ENCODE assay signal across 9 mouse cellular contexts in genomic region chr16:33885021-33885471, GRCm38 (mm10). TPM values are rescaled to one million over a fixed set of nuclear protein-coding genes. Genes with fewer than 3 reads are reported as not detected.
DNase-seq lines count a peak whose midpoint lies in the region; ATAC-seq and TF ChIP-seq lines count a peak whose summit lies in the region.
"Had no signal": no experiment of that assay in that cellular context is flagged by ENCODE, and none has a peak within 500 bp of the region (broad histone marks: within the 10 kb centered on the region; RNA-seq: fewer than 3 reads in every experiment).

No protein-coding gene starts in this region.

- no peak for TF ChIP-seq EP300 in CH12.LX (IDR thresholded peaks at IDR 0.05; ENCODE audit: low read length)

- in situ Hi-C loops in CH12.LX (cut with MboI; ENCODE audit: low pct_ligation_motif_present, low pct_unique_long_range_greater_than_20kb, low sequenced_read_pairs): no loop called here

- H3K36me3 ChIP-seq in heart, embryonic 11.5 days (ENCODE audit: control insufficient read depth, insufficient read depth, low read length): no peaks in the 10 kb centered on the region
- H3K36me3 ChIP-seq in CH12.LX (replicated peaks in 1 of 2; ENCODE audit: control insufficient read depth in 1 of 2, insufficient read depth in 1 of 2, low read length in 1 of 2): no peaks in the 10 kb centered on the region
- H3K36me3 ChIP-seq in embryonic facial prominence, embryonic 14.5 days (ENCODE audit: control insufficient read depth, insufficient read depth, low read length): peaks cover 13% of the 10 kb centered on the region; the same call in 1 of the 2 replicates
- H3K36me3 ChIP-seq in hindbrain, embryonic 16.5 days (ENCODE audit: control insufficient read depth, insufficient read depth, low read length): no peaks in the 10 kb centered on the region
- peaks cover 26% of the 10 kb centered on the region for H3K36me3 ChIP-seq in limb, embryonic 10.5 days
- H3K36me3 ChIP-seq: liver, embryonic 15.5 days had no signal

- no peak for TF ChIP-seq CTCF in CH12.LX (conservative IDR thresholded peaks at IDR 0.05 in 1 of 2, IDR thresholded peaks at IDR 0.05 in 1 of 2; ENCODE audit: low read depth in 2 of 2, low read length in 2 of 2)

- dilution Hi-C loops in CH12.LX (cut with MboI; ENCODE audit: extremely low pct_ligation_motif_present, extremely low pct_unique_long_range_greater_than_20kb, low sequenced_read_pairs): no loop called here

- peaks cover 35% of the 10 kb centered on the region for H3K4me1 ChIP-seq in heart, embryonic 11.5 days (ENCODE audit: control insufficient read depth, insufficient read depth, low read length)
- H3K4me1 ChIP-seq in CH12.LX (ENCODE audit: control insufficient read depth in 1 of 2, insufficient read depth in 2 of 2): peaks cover 0 to 5% of the 10 kb centered on the region in 2 experiments; a peak in 1 of 4 replicates
- peaks cover 63% of the 10 kb centered on the region for H3K4me1 ChIP-seq in embryonic facial prominence, embryonic 14.5 days (ENCODE audit: control insufficient read depth, insufficient read depth, low read length)
- H3K4me1 ChIP-seq in hindbrain, embryonic 16.5 days (ENCODE audit: control insufficient read depth, insufficient read depth, low read depth, low read length): peaks cover 16% of the 10 kb centered on the region
- H3K4me1 ChIP-seq in limb, embryonic 10.5 days: peaks cover 34% of the 10 kb centered on the region

- H3K27ac ChIP-seq in heart, embryonic 11.5 days (ENCODE audit: low read depth, low read length): no peak overlapping the region
- H3K27ac ChIP-seq in CH12.LX (ENCODE audit: insufficient read depth, low read depth): no peak overlapping the region
- H3K27ac ChIP-seq in embryonic facial prominence, embryonic 14.5 days (replicated peaks; ENCODE audit: low read depth, low read length): peak overlapping the region; percentile 84
- H3K27ac ChIP-seq in hindbrain, embryonic 16.5 days (ENCODE audit: low read depth, low read length): no peak overlapping the region
- no peak overlapping the region for H3K27ac ChIP-seq in limb, embryonic 10.5 days

- ATAC-seq in heart, embryonic 11.5 days (replicated peaks; ENCODE audit: insufficient number of reproducible peaks, low FRiP score, low TSS enrichment): no peak
- ATAC-seq in embryonic facial prominence, embryonic 14.5 days (ENCODE audit: low read depth): no peak
- ATAC-seq in hindbrain, embryonic 16.5 days: no peak

- H3K27me3 ChIP-seq in heart, embryonic 11.5 days (ENCODE audit: control insufficient read depth, insufficient read depth, low read length): no peaks in the 10 kb centered on the region
- H3K27me3 ChIP-seq in CH12.LX (replicated peaks): no peaks in the 10 kb centered on the region
- no peaks in the 10 kb centered on the region for H3K27me3 ChIP-seq in embryonic facial prominence, embryonic 14.5 days (replicated peaks; ENCODE audit: control insufficient read depth, insufficient read depth, low read length)
- no peaks in the 10 kb centered on the region for H3K27me3 ChIP-seq in hindbrain, embryonic 16.5 days (replicated peaks; ENCODE audit: control insufficient read depth, insufficient read depth, low read length)
- no peaks in the 10 kb centered on the region for H3K27me3 ChIP-seq in limb, embryonic 10.5 days (ENCODE audit: low read depth, poor library complexity, severe bottlenecking)
- H3K27me3 ChIP-seq: liver, embryonic 15.5 days had no signal

- no peak for TF ChIP-seq POLR2A in CH12.LX (IDR thresholded peaks at IDR 0.05; ENCODE audit: low read depth, low read length)

- no peak overlapping the region for H3K4me3 ChIP-seq in heart, embryonic 11.5 days (ENCODE audit: low read depth, low read length)
- H3K4me3 ChIP-seq in CH12.LX (replicated peaks in 1 of 3; ENCODE audit: low read depth in 2 of 3, low read length in 2 of 3, poor library complexity in 1 of 3): no peak overlapping the region
- H3K4me3 ChIP-seq in embryonic facial prominence, embryonic 14.5 days (ENCODE audit: low read depth, low read length): no peak overlapping the region
- no peak overlapping the region for H3K4me3 ChIP-seq in hindbrain, embryonic 16.5 days (ENCODE audit: low read length)
- no peak overlapping the region for H3K4me3 ChIP-seq in limb, embryonic 10.5 days
- H3K4me3 ChIP-seq: liver, embryonic 15.5 days had no signal

- 49% methylated on average over 11 of the region's 11 CpGs for WGBS in heart, embryonic 11.5 days (ENCODE audit: insufficient replicate concordance)
- WGBS in embryonic facial prominence, embryonic 14.5 days: 50% methylated on average over 11 of the region's 11 CpGs
- 80% methylated on average over 11 of the region's 11 CpGs for WGBS in hindbrain, embryonic 16.5 days
- 83% methylated on average over 11 of the region's 11 CpGs for WGBS in limb, embryonic 10.5 days

- no peak for TF ChIP-seq RAD21 in CH12.LX (IDR thresholded peaks at IDR 0.05; ENCODE audit: low read depth, low read length)

- no peak overlapping the region for H3K9ac ChIP-seq in heart, embryonic 11.5 days (ENCODE audit: low read depth, low read length)
- H3K9ac ChIP-seq in CH12.LX (ENCODE audit: insufficient read depth, low read depth): no peak overlapping the region
- no peak overlapping the region for H3K9ac ChIP-seq in embryonic facial prominence, embryonic 14.5 days (ENCODE audit: low read depth, low read length)
- no peak overlapping the region for H3K9ac ChIP-seq in hindbrain, embryonic 16.5 days (ENCODE audit: low read depth, low read length)
- H3K9ac ChIP-seq: liver, embryonic 15.5 days had no signal

- H3K4me2 ChIP-seq in heart, embryonic 11.5 days: no peak overlapping the region
- no peak overlapping the region for H3K4me2 ChIP-seq in CH12.LX (ENCODE audit: insufficient read depth, low read depth, poor library complexity, severe bottlenecking)
- H3K4me2 ChIP-seq in embryonic facial prominence, embryonic 14.5 days (ENCODE audit: low read depth, low read length): no peak overlapping the region
- no peak overlapping the region for H3K4me2 ChIP-seq in hindbrain, embryonic 16.5 days (ENCODE audit: low read length)
- H3K4me2 ChIP-seq: liver, embryonic 15.5 days had no signal

- H3K79me2 ChIP-seq in CH12.LX (replicated peaks; ENCODE audit: control insufficient read depth, extremely low read depth, insufficient read depth, poor library complexity, severe bottlenecking): no peaks in the 10 kb centered on the region

- H3K9me3 ChIP-seq in heart, embryonic 11.5 days (replicated peaks; ENCODE audit: control insufficient read depth, low read length): no peaks in the 10 kb centered on the region
- H3K9me3 ChIP-seq in CH12.LX (replicated peaks; ENCODE audit: low read length): no peaks in the 10 kb centered on the region
- no peaks in the 10 kb centered on the region for H3K9me3 ChIP-seq in embryonic facial prominence, embryonic 14.5 days (ENCODE audit: control insufficient read depth, low read length)
- no peaks in the 10 kb centered on the region for H3K9me3 ChIP-seq in hindbrain, embryonic 16.5 days (ENCODE audit: control insufficient read depth, low read length)
- H3K9me3 ChIP-seq in limb, embryonic 10.5 days (replicated peaks): no peaks in the 10 kb centered on the region
- H3K9me3 ChIP-seq: liver, embryonic 15.5 days had no signal

- DNase-seq in heart, adult 11 months: peak; percentile 97
- DNase-seq in CH12.LX (ENCODE audit: extremely low read depth): no peak
- peak; percentile 58 for DNase-seq in embryonic facial prominence, embryonic 14.5 days (ENCODE audit: low spot score)
- DNase-seq in naive thymus-derived CD4-positive, alpha-beta T cell, adult 2 months (ENCODE audit: low read depth): peak; percentile 5
- no peak for DNase-seq in limb, embryonic 10.5 days (ENCODE audit: low spot score)
- DNase-seq in layer of hippocampus, adult 8-10 months (ENCODE audit: low spot score in 2 of 2): no peak

TF ChIP-seq in CH12.LX, 34 proteins besides CTCF, POLR2A, EP300 and RAD21:
- TF ChIP-seq MAFK (IDR thresholded peaks at IDR 0.05; ENCODE audit: insufficient replicate concordance, low read length) (no peak), UBTF (IDR thresholded peaks at IDR 0.05; ENCODE audit: low read depth, low read length) (no peak), MAX (IDR thresholded peaks at IDR 0.05; ENCODE audit: low read length) (peak; percentile 27; the same call in 1 of the 2 replicates), ELF1 (IDR thresholded peaks at IDR 0.05; ENCODE audit: low read depth, low read length) (peak; percentile 39; the same call in 1 of the 2 replicates), USF1 (IDR thresholded peaks at IDR 0.05; ENCODE audit: low read depth, low read length) (no peak), ZNF384 (IDR thresholded peaks at IDR 0.05; ENCODE audit: low read depth, low read length) (peak; percentile 41), MEF2A (IDR thresholded peaks at IDR 0.05; ENCODE audit: borderline replicate concordance, low read depth, low read length) (no peak), KAT2A (IDR thresholded peaks at IDR 0.05; ENCODE audit: insufficient replicate concordance, low read length) (no peak), SIN3A (IDR thresholded peaks at IDR 0.05; ENCODE audit: low read length) (no peak), JUN (IDR thresholded peaks at IDR 0.05; ENCODE audit: insufficient read depth, low read depth, low read length) (no peak), NELFE (IDR thresholded peaks at IDR 0.05; ENCODE audit: low read depth, low read length) (no peak), ZKSCAN1 (IDR thresholded peaks at IDR 0.05; ENCODE audit: borderline replicate concordance, low read depth, low read length) (no peak), HCFC1 (IDR thresholded peaks at IDR 0.05; ENCODE audit: low read depth, low read length) (no peak), TBP (conservative IDR thresholded peaks at IDR 0.05; ENCODE audit: low read depth, low read length) (no peak), IRF4 (IDR thresholded peaks at IDR 0.05; ENCODE audit: low read depth, low read length) (no peak), SMC3 (IDR thresholded peaks at IDR 0.05; ENCODE audit: low read depth, low read length) (no peak), BHLHE40 (IDR thresholded peaks at IDR 0.05; ENCODE audit: low read depth, low read length) (no peak), JUND (conservative IDR thresholded peaks at IDR 0.05; ENCODE audit: low read depth, low read length) (no peak)

RNA-seq across cellular contexts. Expression of gene Itgb5, which starts 55.6 kb away (rescaled TPM):
- polyA plus RNA-seq in heart, embryonic 11.5 days (2014; fragmentation: Nextera tagmentation; extraction: Ambion mirVana): 42.4 and 49.8 TPM in 2 replicates
- total RNA-seq in CH12.LX (2012; rRNA removed): 11.5 and 20.1 TPM in 2 replicates
- 0.65 and 0.85 TPM in 2 replicates for total RNA-seq in CH12.LX (2014; rRNA removed)
- 1.1 and 1.8 TPM in 2 replicates for polyA plus RNA-seq in CH12.LX (2012; ENCODE audit: insufficient read length, low read depth)
- 116 and 121 TPM in 2 replicates for polyA plus RNA-seq in embryonic facial prominence, embryonic 14.5 days (2014; fragmentation: Nextera tagmentation; extraction: Ambion mirVana)
- polyA plus RNA-seq in hindbrain, embryonic 16.5 days (2015; fragmentation: Nextera tagmentation; extraction: Ambion mirVana): 4.9 and 7.8 TPM in 2 replicates
- polyA plus RNA-seq in limb, embryonic 10.5 days (2016; fragmentation: Nextera tagmentation; extraction: Ambion mirVana): 64.3 and 67.1 TPM in 2 replicates
- 100 to 1,000 TPM in 1 of 4 experiments, 10 to 100 TPM in 3; 39.4 to 114 (median 64.9) TPM for total RNA-seq in layer of hippocampus, adult 8-10 months (2022)

Comparison
In these comparisons a context has a peak if more than half of its experiments do, and no peak if none do; other contexts are left out.
1. DNase-seq: peak in heart, adult 11 months (single experiment), embryonic facial prominence, embryonic 14.5 days (single experiment) and naive thymus-derived CD4-positive, alpha-beta T cell, adult 2 months (single experiment); none in CH12.LX (single experiment), limb, embryonic 10.5 days (single experiment) and layer of hippocampus, adult 8-10 months (0 of 2).